Mouse (Mus musculus): Measurements from ENCODE around the gene Folr2. TPM values are rescaled to one million over a fixed set of nuclear protein-coding genes. Genes with fewer than 3 reads are reported as not detected.

Folr2 gene
- polyA plus RNA-seq, 1 experiment, result 9.3 TPM

DNA sequence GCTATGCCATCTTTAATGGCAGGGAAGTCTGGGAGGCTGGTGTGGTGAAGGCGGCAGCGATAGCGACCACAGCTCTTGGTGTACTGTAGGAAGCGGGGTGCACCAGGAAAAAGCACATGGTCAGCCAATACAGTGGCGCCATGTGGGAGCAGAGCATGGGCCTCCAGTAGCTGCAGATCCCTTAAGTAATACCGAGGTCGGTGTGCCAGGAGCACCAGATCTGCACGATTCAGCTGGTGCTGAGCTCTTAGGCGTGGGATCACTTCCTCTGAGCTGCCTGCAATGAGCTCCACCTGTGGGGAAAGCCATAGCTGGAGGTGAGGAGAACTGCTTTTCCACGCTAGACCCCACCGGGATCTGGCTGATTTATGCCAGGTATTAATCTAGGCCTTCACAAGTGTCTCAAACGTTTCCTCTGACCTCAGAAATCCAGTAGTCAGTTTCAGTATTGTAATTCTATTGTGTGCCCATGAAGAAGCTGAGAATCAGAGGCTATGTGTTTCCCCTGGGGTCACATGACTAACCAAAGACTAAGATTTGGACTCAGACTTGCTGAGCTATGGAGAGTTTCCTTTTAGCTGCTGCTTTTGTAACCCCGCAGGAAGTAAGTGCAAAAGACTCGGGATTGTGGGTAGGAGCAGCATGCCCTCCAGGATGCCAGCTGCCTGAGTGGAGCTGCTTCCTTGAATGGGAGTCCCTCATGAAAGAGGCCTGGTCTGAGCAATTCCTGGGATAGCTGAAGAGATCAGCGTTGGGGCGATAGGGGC is 43.5 kb upstream of the Folr2 start:
- no peak for DNase-seq
- no peaks in the 10 kb centered on the region for H3K27me3 ChIP-seq (ENCODE audit: control insufficient read depth, insufficient read depth, low read length)
- H3K27ac ChIP-seq (ENCODE audit: control insufficient read depth, insufficient read depth, low read length), result no peak overlapping the region
- H3K4me1 ChIP-seq (replicated peaks; ENCODE audit: control insufficient read depth, insufficient read depth, low read length), result peaks cover 6% of the 10 kb centered on the region
- H3K4me3 ChIP-seq (ENCODE audit: control insufficient read depth, insufficient read depth, low read length), result no peak overlapping the region
- WGBS, result 92% methylated on average over 16 of the region's 16 CpGs
- TF ChIP-seq POLR2A (IDR thresholded peaks at IDR 0.05; ENCODE audit: control insufficient read depth, extremely low read depth, insufficient read depth, low read length, poor library complexity), result no peak
- no peak for TF ChIP-seq CTCF (IDR thresholded peaks at IDR 0.05; ENCODE audit: borderline replicate concordance, control insufficient read depth, extremely low read depth, insufficient read depth, low read length, poor library complexity)
- H3K36me3 ChIP-seq (ENCODE audit: control insufficient read depth, insufficient read depth, low read length), result no peaks in the 10 kb centered on the region

DNA sequence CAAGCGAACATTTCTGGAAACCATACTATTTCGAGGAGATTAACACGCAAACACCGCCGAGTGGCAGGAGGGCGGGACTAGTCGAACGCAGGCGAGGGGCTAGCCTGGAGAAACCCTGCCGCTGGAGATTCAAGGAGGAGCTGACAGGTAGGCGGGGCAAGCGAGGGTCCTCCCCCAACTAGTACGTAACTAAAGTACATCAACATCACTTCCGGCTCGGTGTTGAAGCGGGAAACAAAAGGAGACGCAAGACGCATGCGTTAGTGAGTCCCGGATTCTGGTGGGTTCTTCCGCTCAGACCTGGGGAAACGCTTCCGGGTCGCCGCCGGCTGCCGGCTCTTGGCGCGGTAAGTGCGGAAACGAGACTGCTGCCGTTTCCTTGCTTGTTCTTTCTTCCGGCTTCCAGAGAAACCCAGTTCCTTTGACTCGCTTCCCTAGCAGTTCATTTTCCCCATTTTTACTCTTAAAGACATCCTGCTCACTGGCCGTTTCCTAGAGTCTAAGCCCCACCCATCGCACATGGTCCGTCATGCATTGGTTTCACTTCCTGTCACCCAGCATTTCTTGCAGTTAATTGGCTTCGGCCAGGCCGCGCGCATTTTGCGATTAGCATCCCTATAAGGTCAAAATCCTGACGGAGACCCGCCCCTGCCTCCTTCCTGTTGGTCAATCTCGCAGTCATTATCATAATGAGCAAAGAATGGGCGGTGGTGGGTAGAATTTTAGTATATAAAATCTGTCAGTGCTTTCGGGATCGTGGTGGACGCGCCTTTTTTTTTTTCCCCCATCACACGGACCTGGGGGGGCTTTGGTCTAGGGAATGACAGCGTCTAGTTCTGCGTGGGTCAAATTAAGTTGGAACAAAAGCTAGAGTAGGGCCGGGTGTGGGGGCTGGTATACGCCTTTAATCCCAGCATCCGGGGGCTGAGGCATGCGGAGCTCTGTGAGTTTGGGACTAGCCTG is 39.4 kb upstream of the Folr2 start:
- DNase-seq, result peak; percentile 97
- no peaks in the 10 kb centered on the region for H3K36me3 ChIP-seq (ENCODE audit: control insufficient read depth, insufficient read depth, low read length)
- H3K4me3 ChIP-seq (ENCODE audit: control insufficient read depth, insufficient read depth, low read length), result peak overlapping the region; percentile 58
- 0 out of 2 replicates have a peak, but pooled peaks have one; percentile 28 for TF ChIP-seq CTCF (IDR thresholded peaks at IDR 0.05; ENCODE audit: borderline replicate concordance, control insufficient read depth, extremely low read depth, insufficient read depth, low read length, poor library complexity)
- peak; percentile 44; the same call in 1 of the 2 replicates for TF ChIP-seq POLR2A (IDR thresholded peaks at IDR 0.05; ENCODE audit: control insufficient read depth, extremely low read depth, insufficient read depth, low read length, poor library complexity)
- H3K27ac ChIP-seq (ENCODE audit: control insufficient read depth, insufficient read depth, low read length), result peak overlapping the region; percentile 74
- peaks cover 7% of the 10 kb centered on the region for H3K4me1 ChIP-seq (replicated peaks; ENCODE audit: control insufficient read depth, insufficient read depth, low read length)
- H3K27me3 ChIP-seq (ENCODE audit: control insufficient read depth, insufficient read depth, low read length), result no peaks in the 10 kb centered on the region
- under 1% methylated on average over 57 of the region's 57 CpGs for WGBS

DNA sequence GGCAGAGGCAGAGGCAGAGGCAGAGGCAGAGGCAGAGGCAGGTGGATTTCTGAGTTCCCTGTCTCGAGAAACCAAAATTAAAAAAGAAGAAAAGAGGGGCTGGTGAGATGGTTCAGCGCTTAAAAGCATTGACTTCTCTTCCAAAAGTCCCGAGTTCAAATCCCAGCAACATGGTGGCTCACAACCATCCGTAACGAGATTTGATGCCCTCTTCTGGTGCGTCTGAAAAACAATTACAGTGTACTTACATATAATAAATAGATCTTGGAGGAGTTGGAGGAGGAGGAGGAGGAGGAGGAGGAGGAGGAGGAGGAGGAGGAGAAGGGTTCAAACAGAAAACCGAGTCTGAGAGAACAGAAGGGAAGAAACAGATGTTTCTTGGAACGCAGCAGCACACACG is 38.7 kb upstream of the Folr2 start:
- Histone ChIP-seq H3K36me3 (ENCODE audit: control insufficient read depth, insufficient read depth, low read length) (no peaks in the 10 kb centered on the region), H3K27me3 (ENCODE audit: control insufficient read depth, insufficient read depth, low read length) (no peaks in the 10 kb centered on the region), H3K4me1 (replicated peaks; ENCODE audit: control insufficient read depth, insufficient read depth, low read length) (peaks cover 7% of the 10 kb centered on the region), H3K27ac (ENCODE audit: control insufficient read depth, insufficient read depth, low read length) (no peak overlapping the region), H3K4me3 (ENCODE audit: control insufficient read depth, insufficient read depth, low read length) (peak overlapping the region; percentile 58)
- DNase-seq, result no peak
- TF ChIP-seq CTCF (IDR thresholded peaks at IDR 0.05; ENCODE audit: borderline replicate concordance, control insufficient read depth, extremely low read depth, insufficient read depth, low read length, poor library complexity) (no peak), POLR2A (IDR thresholded peaks at IDR 0.05; ENCODE audit: control insufficient read depth, extremely low read depth, insufficient read depth, low read length, poor library complexity) (no peak)
- 33% methylated on average over 9 of the region's 9 CpGs for WGBS

DNA sequence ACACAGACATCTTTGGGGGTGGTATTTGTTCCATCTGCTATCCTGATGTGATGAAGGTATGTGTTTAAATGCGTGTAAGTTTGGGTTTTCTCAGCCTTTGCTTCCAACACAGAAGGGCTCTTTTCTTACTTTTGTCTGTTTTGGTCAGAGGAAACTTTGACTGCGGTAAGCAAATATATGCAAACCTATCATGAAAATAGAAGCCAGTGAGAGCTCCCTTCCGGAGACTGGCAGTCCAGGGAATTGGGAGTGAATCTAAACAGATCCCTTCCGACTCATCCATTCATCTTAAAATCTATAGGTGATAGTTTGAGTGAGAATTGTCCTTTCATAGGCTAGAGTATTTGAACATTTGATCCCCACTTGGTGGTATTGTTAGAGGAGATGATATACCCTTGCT is 31.5 kb upstream of the Folr2 start:
- TF ChIP-seq POLR2A (IDR thresholded peaks at IDR 0.05; ENCODE audit: control insufficient read depth, extremely low read depth, insufficient read depth, low read length, poor library complexity) (no peak), CTCF (IDR thresholded peaks at IDR 0.05; ENCODE audit: borderline replicate concordance, control insufficient read depth, extremely low read depth, insufficient read depth, low read length, poor library complexity) (no peak)
- WGBS, result 86% methylated on average over 4 of the region's 4 CpGs
- Histone ChIP-seq H3K4me3 (ENCODE audit: control insufficient read depth, insufficient read depth, low read length) (no peak overlapping the region), H3K36me3 (ENCODE audit: control insufficient read depth, insufficient read depth, low read length) (no peaks in the 10 kb centered on the region), H3K4me1 (replicated peaks; ENCODE audit: control insufficient read depth, insufficient read depth, low read length) (no peaks in the 10 kb centered on the region), H3K27ac (ENCODE audit: control insufficient read depth, insufficient read depth, low read length) (no peak overlapping the region), H3K27me3 (ENCODE audit: control insufficient read depth, insufficient read depth, low read length) (no peaks in the 10 kb centered on the region)
- DNase-seq, result no peak

DNA sequence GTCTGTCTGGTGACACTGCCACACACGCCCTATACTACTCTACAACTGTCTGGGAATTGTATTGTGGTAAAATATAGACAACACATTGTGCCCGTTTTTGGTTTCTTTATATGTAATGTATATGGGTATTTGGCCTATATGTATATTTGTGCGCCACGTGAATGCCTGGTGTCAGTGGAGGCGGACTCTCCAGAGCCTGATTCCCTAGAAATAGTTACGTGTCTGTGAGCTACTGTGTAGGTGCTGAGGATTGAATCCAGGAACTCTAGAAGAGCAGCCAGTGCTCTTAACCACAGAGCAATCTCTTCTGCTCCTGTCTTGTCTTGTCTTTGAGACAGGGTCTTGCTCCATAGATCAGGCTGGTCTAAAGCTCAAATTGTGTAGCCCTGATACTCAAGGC is 29.3 kb upstream of the Folr2 start:
- DNase-seq, result no peak
- no peaks in the 10 kb centered on the region for H3K4me1 ChIP-seq (replicated peaks; ENCODE audit: control insufficient read depth, insufficient read depth, low read length)
- H3K27ac ChIP-seq (ENCODE audit: control insufficient read depth, insufficient read depth, low read length), result no peak overlapping the region
- no peaks in the 10 kb centered on the region for H3K36me3 ChIP-seq (ENCODE audit: control insufficient read depth, insufficient read depth, low read length)
- WGBS, result 96% methylated on average over 6 of the region's 6 CpGs
- TF ChIP-seq CTCF (IDR thresholded peaks at IDR 0.05; ENCODE audit: borderline replicate concordance, control insufficient read depth, extremely low read depth, insufficient read depth, low read length, poor library complexity) (no peak), POLR2A (IDR thresholded peaks at IDR 0.05; ENCODE audit: control insufficient read depth, extremely low read depth, insufficient read depth, low read length, poor library complexity) (no peak)
- no peaks in the 10 kb centered on the region for H3K27me3 ChIP-seq (ENCODE audit: control insufficient read depth, insufficient read depth, low read length)
- H3K4me3 ChIP-seq (ENCODE audit: control insufficient read depth, insufficient read depth, low read length), result no peak overlapping the region

DNA sequence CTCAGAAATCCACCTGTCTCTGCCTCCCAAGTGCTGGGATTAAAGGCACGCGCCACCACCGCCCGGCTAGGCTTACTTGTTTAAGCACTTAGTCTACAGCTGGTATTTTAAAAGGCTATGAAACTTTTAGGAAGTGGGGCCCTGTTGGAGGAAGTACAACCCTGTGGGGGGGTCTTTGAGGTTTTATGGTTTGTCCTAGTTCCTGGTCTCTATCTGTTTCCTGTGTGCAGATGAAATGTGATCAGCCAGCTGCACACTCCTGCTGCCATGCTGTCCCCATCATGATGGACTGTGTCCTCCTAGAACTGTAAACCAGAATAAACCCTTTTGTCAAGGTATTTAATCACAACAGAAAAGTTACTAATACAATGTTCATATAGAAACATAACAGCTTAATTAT is 27.2 kb upstream of the Folr2 start:
- no peaks in the 10 kb centered on the region for H3K36me3 ChIP-seq (ENCODE audit: control insufficient read depth, insufficient read depth, low read length)
- WGBS, result 89% methylated on average over 4 of the region's 4 CpGs
- H3K27me3 ChIP-seq (ENCODE audit: control insufficient read depth, insufficient read depth, low read length), result no peaks in the 10 kb centered on the region
- TF ChIP-seq CTCF (IDR thresholded peaks at IDR 0.05; ENCODE audit: borderline replicate concordance, control insufficient read depth, extremely low read depth, insufficient read depth, low read length, poor library complexity) (no peak), POLR2A (IDR thresholded peaks at IDR 0.05; ENCODE audit: control insufficient read depth, extremely low read depth, insufficient read depth, low read length, poor library complexity) (no peak)
- no peaks in the 10 kb centered on the region for H3K4me1 ChIP-seq (replicated peaks; ENCODE audit: control insufficient read depth, insufficient read depth, low read length)
- H3K4me3 ChIP-seq (ENCODE audit: control insufficient read depth, insufficient read depth, low read length), result no peak overlapping the region
- no peak for DNase-seq
- no peak overlapping the region for H3K27ac ChIP-seq (ENCODE audit: control insufficient read depth, insufficient read depth, low read length)
